8 mouse cellular contexts compared by ENCODE assay signal in the genomic region with DNA sequence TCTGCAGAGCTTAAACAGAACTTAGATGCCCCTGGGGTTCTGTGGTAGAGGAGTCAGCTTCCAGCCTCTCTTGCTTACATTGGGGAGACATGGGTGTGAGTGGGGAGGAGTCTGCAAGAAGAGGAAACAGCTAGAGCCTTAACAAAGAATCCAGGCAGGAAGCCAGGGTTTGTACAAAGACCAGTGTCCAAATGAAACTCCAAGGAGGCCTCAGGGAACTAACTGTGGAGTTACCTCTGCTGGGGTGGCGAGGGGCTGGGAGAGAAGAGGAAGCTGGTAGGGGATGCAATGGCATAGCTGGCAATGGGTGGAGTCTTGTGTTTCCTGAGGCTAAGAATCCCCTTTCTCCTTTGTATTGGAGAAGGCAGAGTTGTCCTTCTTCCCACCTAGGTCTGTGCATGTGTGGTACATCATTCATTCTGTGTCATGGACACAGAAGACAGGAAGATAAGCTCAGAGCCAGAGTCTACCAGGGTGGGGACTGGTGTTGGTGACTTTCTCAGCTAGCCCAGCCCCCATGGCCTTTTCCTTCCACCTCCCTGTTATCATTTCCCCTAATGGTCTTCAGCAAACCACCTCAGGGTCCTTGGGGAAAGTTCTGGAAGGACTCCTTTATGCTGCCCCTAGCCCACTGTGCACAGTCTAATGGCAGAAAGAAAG. TPM values are rescaled to one million over a fixed set of nuclear protein-coding genes. Genes with fewer than 3 reads are reported as not detected.
DNase-seq lines count a peak whose midpoint lies in the region; ATAC-seq and TF ChIP-seq lines count a peak whose summit lies in the region.
"Had no signal": no experiment of that assay in that cellular context is flagged by ENCODE, and none has a peak within 500 bp of the region (broad histone marks: within the 10 kb centered on the region; RNA-seq: fewer than 3 reads in every experiment).

No protein-coding gene starts in this region.

- no peak; the same call in none of the 2 replicates for ATAC-seq in lung, embryonic 15.5 days (ENCODE audit: borderline replicate concordance, extremely low read depth, low FRiP score, low TSS enrichment)
- no peak for ATAC-seq in inflammation-experienced regulatory T-cells, adult 6 months
- ATAC-seq: hindbrain, postnatal 0 days had no signal

- TF ChIP-seq CTCF in cortical plate, adult 2 months (IDR thresholded peaks at IDR 0.05; ENCODE audit: extremely low read depth, insufficient read depth, low read length): no peak

- no peak overlapping the region for H3K4me3 ChIP-seq in cortical plate, adult 2 months (ENCODE audit: insufficient read depth, low read length)
- no peak overlapping the region for H3K4me3 ChIP-seq in lung, embryonic 15.5 days

- H3K27me3 ChIP-seq in lung, embryonic 15.5 days: no peaks in the 10 kb centered on the region

- H3K4me1 ChIP-seq in cortical plate, adult 2 months (ENCODE audit: control insufficient read depth, insufficient read depth, low read length): peaks cover 5% of the 10 kb centered on the region
- H3K4me1 ChIP-seq in lung, embryonic 15.5 days: peaks cover 38% of the 10 kb centered on the region

- no peak overlapping the region for H3K4me2 ChIP-seq in lung, embryonic 15.5 days

- no peak overlapping the region for H3K9ac ChIP-seq in lung, embryonic 15.5 days

- no peak for TF ChIP-seq POLR2A in cortical plate, adult 2 months (IDR thresholded peaks at IDR 0.05; ENCODE audit: extremely low read depth, insufficient read depth, low read length)

- H3K9me3 ChIP-seq in lung, embryonic 15.5 days: no peaks in the 10 kb centered on the region

- no peaks in the 10 kb centered on the region for H3K36me3 ChIP-seq in lung, embryonic 15.5 days

- peak; percentile 7 for DNase-seq in Muller cell, postnatal 12 days (ENCODE audit: inconsistent ontology term)
- DNase-seq in kidney, adult 8-10 months: peak; percentile 28 to 58
- no peak for DNase-seq in right cerebral cortex, postnatal 36 days (ENCODE audit: low spot score in 2 of 2)
- no peak for DNase-seq in urinary bladder, postnatal 25 days (ENCODE audit: low spot score)

- 46% methylated on average over 1 of the region's 1 CpGs for WGBS in lung, embryonic 15.5 days

- 0 out of 2 replicates have a peak overlapping the region, but pooled peaks have one; percentile 18 for H3K27ac ChIP-seq in cortical plate, adult 2 months (ENCODE audit: insufficient read depth, low read length)
- peak overlapping the region; percentile 81 for H3K27ac ChIP-seq in lung, embryonic 15.5 days
- H3K27ac ChIP-seq: hindbrain, postnatal 0 days had no signal

RNA-seq across cellular contexts. Expression of gene Podxl, which starts 28.9 kb away (rescaled TPM):
- polyA plus RNA-seq in cortical plate, adult 2 months (2012; rRNA removed): 21.7 and 24.2 TPM in 2 replicates
- polyA plus RNA-seq in lung, embryonic 15.5 days (2015; fragmentation: Nextera tagmentation; extraction: Ambion mirVana): 33.6 and 37.0 TPM in 2 replicates
- under 1 TPM; 0.06 to 0.38 (median 0.11) TPM for polyA plus RNA-seq in inflammation-experienced regulatory T-cells, adult 6 months (2017; shearing (Covaris generic))

Comparison
In these comparisons a context has a peak if more than half of its experiments do, and no peak if none do; other contexts are left out.
1. DNase-seq: peak in Muller cell, postnatal 12 days (single experiment) and kidney, adult 8-10 months (2 of 2); none in right cerebral cortex, postnatal 36 days (0 of 2) and urinary bladder, postnatal 25 days (single experiment).
2. RNA of gene Podxl, which starts 28.9 kb away (polyA plus RNA-seq): 33.6 to 37.0 TPM in lung, embryonic 15.5 days and 21.7 to 24.2 TPM in cortical plate, adult 2 months; 0.06 to 0.38 TPM in inflammation-experienced regulatory T-cells, adult 6 months; every median in the first group is over 10 times any median in the second.